ENCODE assay signal across 22 mouse cellular contexts in the genomic region with DNA sequence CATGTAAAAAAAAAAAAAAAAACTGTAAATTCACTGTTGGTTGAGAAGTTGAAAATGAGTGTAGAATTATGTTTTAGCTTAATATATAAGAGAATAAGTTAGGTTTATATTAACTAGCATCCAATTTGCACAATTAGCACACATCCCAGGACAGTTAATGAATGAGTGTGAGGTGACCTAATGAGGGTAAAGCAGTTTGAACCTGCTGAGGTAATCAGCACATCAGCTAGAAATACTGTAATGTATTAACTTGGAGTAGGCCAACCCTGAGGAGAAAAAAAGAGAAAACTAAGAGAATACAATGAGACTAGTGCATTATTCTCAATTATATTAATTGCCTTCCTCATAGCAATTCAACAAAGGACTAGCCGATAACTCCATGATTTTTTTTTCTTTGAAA. TPM values are rescaled to one million over a fixed set of nuclear protein-coding genes. Genes with fewer than 3 reads are reported as not detected.
A peak's percentile ranks its signal among the peaks of the same experiment; 100 is the strongest.
DNase-seq lines count a peak whose midpoint lies in the region; ATAC-seq and TF ChIP-seq lines count a peak whose summit lies in the region.
"Had no signal": no experiment of that assay in that cellular context is flagged by ENCODE, and none has a peak within 500 bp of the region (broad histone marks: within the 10 kb centered on the region; RNA-seq: fewer than 3 reads in every experiment).

No protein-coding gene starts in this region.

- ATAC-seq in kidney, embryonic 15.5 days (replicated peaks; ENCODE audit: low FRiP score) = no peak
- peak; percentile 85 for ATAC-seq in kidney, postnatal 0 days (replicated peaks; ENCODE audit: low FRiP score, low read depth)
- ATAC-seq: activated CD4-positive, CD25-positive, alpha-beta regulatory T cell, adult 4 months; forebrain, embryonic 13.5 days; forebrain, embryonic 15.5 days; forebrain, postnatal 0 days; Patski had no signal

- no peak overlapping the region for H3K4me3 ChIP-seq in kidney, embryonic 15.5 days (replicated peaks)
- H3K4me3 ChIP-seq in kidney, postnatal 0 days (replicated peaks; ENCODE audit: low read depth, low read length) = no peak overlapping the region
- H3K4me3 ChIP-seq: embryonic facial prominence, embryonic 10.5 days; embryonic facial prominence, embryonic 12.5 days; forebrain, embryonic 13.5 days; forebrain, embryonic 15.5 days had no signal

- no peak overlapping the region for H3K9ac ChIP-seq in kidney, embryonic 15.5 days
- H3K9ac ChIP-seq in kidney, postnatal 0 days (ENCODE audit: low read depth, low read length) = no peak overlapping the region
- H3K9ac ChIP-seq: embryonic facial prominence, embryonic 12.5 days; forebrain, embryonic 13.5 days; forebrain, embryonic 15.5 days; forebrain, postnatal 0 days had no signal

- no peaks in the 10 kb centered on the region for H3K27me3 ChIP-seq in kidney, embryonic 15.5 days
- no peaks in the 10 kb centered on the region for H3K27me3 ChIP-seq in kidney, postnatal 0 days (ENCODE audit: insufficient read depth, low read length)
- H3K27me3 ChIP-seq: embryonic facial prominence, embryonic 12.5 days; forebrain, embryonic 13.5 days; forebrain, embryonic 15.5 days; Patski had no signal

- H3K27ac ChIP-seq in kidney, embryonic 15.5 days = no peak overlapping the region
- H3K27ac ChIP-seq in kidney, postnatal 0 days = no peak overlapping the region
- H3K27ac ChIP-seq: embryonic facial prominence, embryonic 10.5 days; embryonic facial prominence, embryonic 12.5 days; forebrain, embryonic 13.5 days; forebrain, embryonic 15.5 days had no signal

- no peak for TF ChIP-seq CTCF in kidney, postnatal 0 days (IDR thresholded peaks at IDR 0.05; ENCODE audit: low read depth)

- H3K4me2 ChIP-seq in kidney, embryonic 15.5 days = no peak overlapping the region
- H3K4me2 ChIP-seq in kidney, postnatal 0 days (ENCODE audit: low read length) = no peak overlapping the region
- H3K4me2 ChIP-seq: embryonic facial prominence, embryonic 12.5 days; forebrain, embryonic 13.5 days; forebrain, embryonic 15.5 days had no signal

- peaks cover 30% of the 10 kb centered on the region for H3K36me3 ChIP-seq in kidney, embryonic 15.5 days
- peaks cover 6% of the 10 kb centered on the region; the same call in 1 of the 2 replicates for H3K36me3 ChIP-seq in kidney, postnatal 0 days (ENCODE audit: insufficient read depth, low read length)

- no peaks in the 10 kb centered on the region for H3K9me3 ChIP-seq in kidney, embryonic 15.5 days (replicated peaks)
- no peaks in the 10 kb centered on the region for H3K9me3 ChIP-seq in kidney, postnatal 0 days (replicated peaks; ENCODE audit: low read length)
- H3K9me3 ChIP-seq: embryonic facial prominence, embryonic 10.5 days; embryonic facial prominence, embryonic 12.5 days; forebrain, embryonic 13.5 days; forebrain, embryonic 15.5 days; G1E had no signal

- H3K4me1 ChIP-seq in kidney, embryonic 15.5 days = peaks cover 8% of the 10 kb centered on the region; the same call in 1 of the 2 replicates
- no peaks in the 10 kb centered on the region for H3K4me1 ChIP-seq in kidney, postnatal 0 days (replicated peaks; ENCODE audit: insufficient read depth, low read length)

- 93% methylated on average over 1 of the region's 1 CpGs for WGBS in kidney, embryonic 15.5 days
- WGBS in kidney, postnatal 0 days = 93% methylated on average over 1 of the region's 1 CpGs

- peak; percentile 46 for DNase-seq in kidney, adult 9 months
- no peak for DNase-seq in kidney, postnatal 0 days (ENCODE audit: low spot score)
- no peak for DNase-seq in kidney, adult 18-20 months
- DNase-seq in spleen, postnatal 36 days (ENCODE audit: low spot score in 2 of 2) = no peak
- DNase-seq: adrenal gland, adult 8-10 months; adrenal gland, postnatal 14 days; adrenal gland, postnatal 36 days; cerebellum, adult 11-12 months; cerebellum, adult 2 months; cerebellum, adult 9-10 months; cerebellum, postnatal 10 days; cerebellum, postnatal 25 days; forebrain, postnatal 0 days had no signal

RNA-seq across cellular contexts. Expression of gene Prorsd1, which starts 5.4 kb away (rescaled TPM):
- polyA plus RNA-seq in kidney, embryonic 15.5 days (2015; fragmentation: Nextera tagmentation; extraction: Ambion mirVana) = 28.6 TPM in 2 replicates
- 28.8 and 29.6 TPM in 2 replicates for polyA plus RNA-seq in kidney, postnatal 0 days (2015; fragmentation: Nextera tagmentation; extraction: Ambion mirVana)

RNA-seq across cellular contexts. Expression of gene Mtif2, which starts 16.8 kb away (rescaled TPM):
- 47.0 and 50.7 TPM in 2 replicates for polyA plus RNA-seq in kidney, embryonic 15.5 days (2015; fragmentation: Nextera tagmentation; extraction: Ambion mirVana)
- polyA plus RNA-seq in kidney, postnatal 0 days (2015; fragmentation: Nextera tagmentation; extraction: Ambion mirVana) = 28.5 and 30.4 TPM in 2 replicates

RNA-seq across cellular contexts. Expression of gene Clhc1, which starts 38.3 kb away (rescaled TPM):
- polyA plus RNA-seq in kidney, embryonic 15.5 days (2015; fragmentation: Nextera tagmentation; extraction: Ambion mirVana) = 0.18 TPM in 1 of 2 replicates, not detected in the other
- 0.07 TPM in 1 of 2 replicates, not detected in the other for polyA plus RNA-seq in kidney, postnatal 0 days (2015; fragmentation: Nextera tagmentation; extraction: Ambion mirVana)
- polyA plus RNA-seq: C2C12 had no signal

RNA-seq across cellular contexts. Expression of gene Rps27a, which starts 38.5 kb away (rescaled TPM):
- 1,122 and 1,248 TPM in 2 replicates for polyA plus RNA-seq in kidney, embryonic 15.5 days (2015; fragmentation: Nextera tagmentation; extraction: Ambion mirVana)
- 1,209 and 1,412 TPM in 2 replicates for polyA plus RNA-seq in kidney, postnatal 0 days (2015; fragmentation: Nextera tagmentation; extraction: Ambion mirVana)
